Mouse (Mus musculus) embryonic facial prominence, embryonic 12.5 days (tissue): ENCODE results near the gene Rps16. TPM values are rescaled to one million over a fixed set of nuclear protein-coding genes. Genes with fewer than 3 reads are reported as not detected.
A peak's percentile ranks its signal among the peaks of the same experiment; 100 is the strongest.
"Not testable (repeated sequence)": the region's sequence is repeated elsewhere in the genome, so short reads cannot be mapped to it uniquely, and the experiment has no call there.

ENCODE experiments used
- ATAC-seq: fragments of 200-750 bp; cut with Nextera tagmentation; 2 replicates; pipeline ENCODE4 v1.8.0; 2017; ENCODE audit not compliant: insufficient number of reproducible peaks, insufficient read depth, low FRiP score, low TSS enrichment
- H3K27ac ChIP-seq: fragments of 300-500 bp; sonication (generic); 2 replicates; pipeline ENCODE4 v1.5.1; 2016; ENCODE audit warnings: mild to moderate bottlenecking
- H3K27me3 ChIP-seq: fragments of 300-500 bp; sonication (generic); 2 replicates; pipeline ENCODE4 v1.6.1; 2016; ENCODE audit warnings: mild to moderate bottlenecking, moderate library complexity
- H3K36me3 ChIP-seq: fragments of 300-500 bp; sonication (generic); 2 replicates; pipeline ENCODE4 v1.6.1; 2016; ENCODE audit warnings: mild to moderate bottlenecking
- H3K4me1 ChIP-seq: fragments of 300-500 bp; sonication (generic); 2 replicates; pipeline ENCODE4 v1.6.1; 2016
- H3K4me2 ChIP-seq: fragments of 300-500 bp; sonication (generic); replicated peaks from 2 replicates; pipeline ENCODE4 v1.6.1; 2016; ENCODE audit warnings: mild to moderate bottlenecking, moderate library complexity
- H3K4me3 ChIP-seq: fragments of 300-500 bp; sonication (generic); 2 replicates; pipeline ENCODE4 v1.5.1; 2016; ENCODE audit warnings: mild to moderate bottlenecking
- H3K9ac ChIP-seq: fragments of 300-500 bp; sonication (generic); 2 replicates; pipeline ENCODE4 v1.6.1; 2016; ENCODE audit warnings: mild to moderate bottlenecking, moderate library complexity
- H3K9me3 ChIP-seq: fragments of 300-500 bp; sonication (generic); 2 replicates; pipeline ENCODE4 v1.6.1; 2016; ENCODE audit warnings: mild to moderate bottlenecking, moderate library complexity
- WGBS: fragments of 180-500 bp; shearing (Covaris S2); methylation state at CpG from one replicate; pipeline ENCODE4 v1.1.7; 2016; 5-methylcytosine and 5-hydroxymethylcytosine counted together
- polyA plus RNA-seq: library from polyadenylated mRNA; unstranded; fragments of >200 nt; fragmentation: Nextera tagmentation; extraction: Ambion mirVana; gene quantifications from 2 replicates; pipeline ENCODE4 v1.2.1, GENCODE M21; 2016

Gene Rps16
- polyA plus RNA-seq, 1 experiment from 2014 or later, result 836 TPM

GRCm38 (mm10) chr7:28383606-28384005, 33.2 kb downstream of the Rps16 start:
- H3K9ac ChIP-seq, result no peak overlapping the region
- peaks cover 41% of the 10 kb centered on the region for H3K4me1 ChIP-seq
- H3K27me3 ChIP-seq, result no peaks in the 10 kb centered on the region
- no peaks in the 10 kb centered on the region for H3K9me3 ChIP-seq
- H3K4me3 ChIP-seq, result no peak overlapping the region
- H3K4me2 ChIP-seq, result no peak overlapping the region
- H3K27ac ChIP-seq, result no peak overlapping the region
- WGBS, result 79% methylated on average over 4 of the region's 4 CpGs
- no peak for ATAC-seq
- peaks cover 26% of the 10 kb centered on the region for H3K36me3 ChIP-seq

- ATAC-seq, result no peak
- 85% methylated on average over 6 of the region's 6 CpGs for WGBS
- Histone ChIP-seq H3K27ac (no peak overlapping the region), H3K9me3 (no peaks in the 10 kb centered on the region), H3K4me3 (no peak overlapping the region), H3K36me3 (peaks cover 31% of the 10 kb centered on the region), H3K9ac (no peak overlapping the region), H3K4me2 (no peak overlapping the region), H3K4me1 (peaks cover 38% of the 10 kb centered on the region), H3K27me3 (no peaks in the 10 kb centered on the region)
These were observed 33.7 kb downstream of the Rps16 start for GRCm38 (mm10) chr7:28384162-28384561.

GRCm38 (mm10) chr7:28385196-28385595, 34.7 kb downstream of the Rps16 start:
- H3K36me3 ChIP-seq, result peaks cover 41% of the 10 kb centered on the region
- no peaks in the 10 kb centered on the region for H3K27me3 ChIP-seq
- peaks cover 32% of the 10 kb centered on the region for H3K4me1 ChIP-seq
- 87% methylated on average over 9 of the region's 9 CpGs for WGBS
- no peak overlapping the region for H3K4me2 ChIP-seq
- no peak overlapping the region for H3K4me3 ChIP-seq
- H3K27ac ChIP-seq, result no peak overlapping the region
- H3K9me3 ChIP-seq, result no peaks in the 10 kb centered on the region
- H3K9ac ChIP-seq, result no peak overlapping the region
- ATAC-seq, result no peak

- Histone ChIP-seq H3K4me1 (peaks cover 24% of the 10 kb centered on the region), H3K9ac (no peak overlapping the region; the same call in 1 of the 2 replicates), H3K36me3 (peaks cover 48% of the 10 kb centered on the region), H3K4me3 (no peak overlapping the region), H3K27me3 (no peaks in the 10 kb centered on the region), H3K27ac (peak overlapping the region; percentile 17; the same call in 1 of the 2 replicates), H3K9me3 (no peaks in the 10 kb centered on the region), H3K4me2 (no peak overlapping the region)
- ATAC-seq, result no peak
- WGBS, result 85% methylated on average over 7 of the region's 7 CpGs
These were observed 35.6 kb downstream of the Rps16 start for GRCm38 (mm10) chr7:28386007-28386406.

- H3K9me3 ChIP-seq, result no peaks in the 10 kb centered on the region
- H3K36me3 ChIP-seq, result peaks cover 48% of the 10 kb centered on the region
- H3K4me1 ChIP-seq, result peaks cover 22% of the 10 kb centered on the region
- 11% methylated on average over 4 of the region's 4 CpGs for WGBS
- H3K4me2 ChIP-seq, result no peak overlapping the region
- peak; percentile 62 for ATAC-seq
- peak overlapping the region; percentile 17; the same call in 1 of the 2 replicates for H3K27ac ChIP-seq
- no peak overlapping the region for H3K9ac ChIP-seq
- H3K4me3 ChIP-seq, result no peak overlapping the region
- no peaks in the 10 kb centered on the region for H3K27me3 ChIP-seq
These were observed 36.0 kb downstream of the Rps16 start for GRCm38 (mm10) chr7:28386462-28386861.

GRCm38 (mm10) chr7:28386877-28387276, 36.4 kb downstream of the Rps16 start:
- not testable (repeated sequence) for H3K27ac ChIP-seq, H3K9me3 ChIP-seq, H3K4me3 ChIP-seq, H3K27me3 ChIP-seq, H3K9ac ChIP-seq, ATAC-seq, H3K4me2 ChIP-seq
- Histone ChIP-seq H3K36me3 (peaks cover 48% of the 10 kb centered on the region), H3K4me1 (peaks cover 22% of the 10 kb centered on the region)
- WGBS, result 74% methylated on average over 6 of the region's 6 CpGs

GRCm38 (mm10) chr7:28387384-28387783, 36.9 kb downstream of the Rps16 start:
- H3K27ac ChIP-seq, H3K9ac ChIP-seq, H3K4me2 ChIP-seq, H3K4me3 ChIP-seq, ATAC-seq, H3K27me3 ChIP-seq, H3K9me3 ChIP-seq: not testable (repeated sequence)
- Histone ChIP-seq H3K4me1 (peaks cover 18% of the 10 kb centered on the region), H3K36me3 (peaks cover 48% of the 10 kb centered on the region)
- WGBS, result 84% methylated on average over 7 of the region's 7 CpGs

- H3K4me1 ChIP-seq, result peaks cover 15% of the 10 kb centered on the region
- no peak overlapping the region for H3K4me3 ChIP-seq
- no peak overlapping the region for H3K27ac ChIP-seq
- no peaks in the 10 kb centered on the region for H3K9me3 ChIP-seq
- no peaks in the 10 kb centered on the region for H3K27me3 ChIP-seq
- H3K36me3 ChIP-seq, result peaks cover 51% of the 10 kb centered on the region
- WGBS, result 95% methylated on average over 3 of the region's 3 CpGs
- no peak overlapping the region for H3K9ac ChIP-seq
- no peak overlapping the region for H3K4me2 ChIP-seq
- no peak for ATAC-seq
These were observed 39.9 kb downstream of the Rps16 start for GRCm38 (mm10) chr7:28390331-28390730.

GRCm38 (mm10) chr7:28392429-28393271, 42.2 kb downstream of the Rps16 start, which contains the start of the genes Med29 and Paf1:
Med29 (minus strand) TSS chr7:28392708.
Paf1 (plus strand) TSS chr7:28392951.
- Histone ChIP-seq H3K36me3 (peaks cover 56% of the 10 kb centered on the region), H3K27me3 (no peaks in the 10 kb centered on the region), H3K9me3 (no peaks in the 10 kb centered on the region), H3K4me3 (peak within 1 kb of the TSS; percentile 94), H3K27ac (peak within 1 kb of the TSS; percentile 56), H3K4me1 (peaks cover 15% of the 10 kb centered on the region), H3K4me2 (peak within 1 kb of the TSS; percentile 90), H3K9ac (peak within 1 kb of the TSS; percentile 83)
- WGBS, result under 1% methylated on average over 58 of the region's 58 CpGs
- ATAC-seq, result peak; percentile 97

GRCm38 (mm10) chr7:28393272-28393951, 43.0 kb downstream of the Rps16 start:
- ATAC-seq, result no peak
- Histone ChIP-seq H3K4me3 (peak overlapping the region; percentile 94), H3K27me3 (no peaks in the 10 kb centered on the region), H3K36me3 (peaks cover 55% of the 10 kb centered on the region), H3K4me2 (peak overlapping the region; percentile 90), H3K27ac (peak overlapping the region; percentile 56), H3K4me1 (peaks cover 15% of the 10 kb centered on the region), H3K9me3 (no peaks in the 10 kb centered on the region), H3K9ac (peak overlapping the region; percentile 83)
- 5% methylated on average over 22 of the region's 22 CpGs for whole genome bisulfite sequencing

GRCm38 (mm10) chr7:28395425-28395824, 45.0 kb downstream of the Rps16 start:
- H3K9ac ChIP-seq, result no peak overlapping the region
- no peak for ATAC-seq
- H3K36me3 ChIP-seq, result peaks cover 54% of the 10 kb centered on the region
- no peak overlapping the region for H3K27ac ChIP-seq
- no peak overlapping the region for H3K4me2 ChIP-seq
- no peaks in the 10 kb centered on the region for H3K9me3 ChIP-seq
- peaks cover 15% of the 10 kb centered on the region for H3K4me1 ChIP-seq
- no peaks in the 10 kb centered on the region for H3K27me3 ChIP-seq
- 93% methylated on average over 4 of the region's 4 CpGs for WGBS
- no peak overlapping the region for H3K4me3 ChIP-seq

GRCm38 (mm10) chr7:28398000-28398399, 47.5 kb downstream of the Rps16 start:
- WGBS, result 64% methylated on average over 3 of the region's 3 CpGs
- no peak overlapping the region for H3K4me3 ChIP-seq
- H3K9ac ChIP-seq, result no peak overlapping the region
- H3K36me3 ChIP-seq, result peaks cover 75% of the 10 kb centered on the region
- H3K4me1 ChIP-seq, result peaks cover 7% of the 10 kb centered on the region
- H3K4me2 ChIP-seq, result no peak overlapping the region
- ATAC-seq, result no peak
- no peak overlapping the region for H3K27ac ChIP-seq
- no peaks in the 10 kb centered on the region for H3K9me3 ChIP-seq
- no peaks in the 10 kb centered on the region for H3K27me3 ChIP-seq
